Mouse (Mus musculus) liver (tissue): ENCODE measurements around the gene Fggy.

Source experiments
- DNase-seq: peaks from one replicate; pipeline ENCODE4 v3.0.0-alpha.2; 2020; ENCODE audit warnings: mixed read lengths

Gene Fggy

DNA sequence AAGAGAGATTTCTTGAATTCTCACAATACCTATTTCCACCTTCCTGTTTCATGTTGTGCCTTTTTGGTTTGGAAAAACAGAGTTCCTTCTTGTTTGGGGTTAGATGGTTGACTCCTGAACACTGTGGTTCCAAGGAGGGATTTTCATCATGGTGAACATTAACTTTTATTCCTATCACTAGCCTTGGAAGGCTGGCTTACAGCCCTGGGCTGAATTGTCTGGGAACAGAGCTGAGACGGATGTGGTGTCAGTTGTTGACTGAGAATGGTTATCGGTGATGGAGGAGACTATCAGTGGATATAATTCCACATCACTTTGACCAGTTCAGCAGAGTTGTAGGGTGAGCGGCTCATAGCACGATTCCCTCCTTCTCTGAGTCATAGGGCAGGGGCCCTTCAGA is 178.7 kb downstream of the Fggy start:
- DNase-seq = no peak

DNA sequence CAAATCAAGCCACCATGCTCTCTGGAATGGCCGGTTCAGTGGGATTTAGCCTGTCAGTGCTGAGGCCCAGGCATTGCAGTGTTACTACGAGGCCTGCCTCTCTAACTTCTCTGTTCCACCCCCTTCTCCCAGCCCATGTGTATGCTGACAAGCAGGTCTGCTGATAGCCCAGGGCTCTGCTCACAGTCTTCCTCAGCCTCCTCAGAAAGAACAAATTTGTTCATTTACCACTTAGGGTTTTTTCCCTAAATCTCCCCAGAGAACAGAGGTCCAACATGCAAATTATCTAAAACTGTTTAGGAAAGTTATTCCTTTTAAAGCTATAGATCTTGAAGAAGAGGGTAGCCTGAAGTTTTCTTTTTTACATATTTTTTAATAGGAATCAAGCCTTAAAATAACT is 179.4 kb downstream of the Fggy start:
- DNase-seq = no peak

- no peak for DNase-seq
These were observed 180.9 kb downstream of the Fggy start for GRCm38 (mm10) chr4:95738179-95738578.

DNA sequence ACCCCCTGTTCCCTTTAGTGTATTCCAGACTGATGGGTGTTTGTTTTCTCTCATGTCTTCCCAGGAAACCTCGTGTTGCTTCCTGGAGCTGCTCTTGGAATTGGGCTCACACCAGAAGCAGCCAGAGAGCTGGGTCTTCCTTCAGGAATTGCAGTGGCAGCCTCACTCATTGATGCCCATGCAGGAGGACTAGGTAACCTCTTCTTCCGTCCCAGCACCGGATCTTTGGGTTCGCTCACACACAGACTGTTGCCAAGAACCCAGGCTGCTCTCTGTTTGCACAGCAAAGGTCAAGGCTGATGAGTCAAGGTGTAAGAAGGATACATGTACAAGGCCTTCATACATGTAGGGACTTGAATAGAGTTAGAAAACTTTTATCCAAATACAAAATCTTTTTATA is 181.4 kb downstream of the Fggy start:
- DNase-seq = no peak

DNA sequence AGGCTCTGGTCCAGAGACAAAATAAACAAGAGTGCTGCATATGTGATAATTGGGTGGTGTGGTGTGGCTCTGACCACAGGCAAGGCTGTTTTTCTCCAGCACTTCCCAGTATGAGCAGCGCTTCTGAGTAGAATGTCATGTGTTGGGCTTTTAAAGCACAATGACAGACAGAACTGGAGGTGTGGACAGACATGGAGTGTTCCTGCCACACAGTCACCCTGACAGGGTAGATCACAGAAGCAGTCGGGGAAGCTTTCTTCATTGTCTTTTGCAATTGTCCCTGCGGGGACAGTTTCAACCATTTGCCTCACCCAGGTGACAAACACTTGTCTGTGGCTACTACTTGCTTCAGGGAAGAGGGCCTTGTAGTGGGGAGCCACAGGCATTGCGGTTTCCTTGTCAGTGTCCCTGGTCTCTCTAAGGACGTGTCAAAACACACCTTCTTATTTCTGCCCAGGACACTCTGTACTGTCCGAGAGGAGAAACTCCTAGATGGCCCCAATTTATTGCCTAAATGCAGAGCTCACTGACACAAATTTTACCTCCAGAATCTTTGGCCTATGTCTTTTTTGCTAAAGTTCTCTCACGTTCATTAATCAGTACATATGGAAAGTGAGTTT is 183.9 kb downstream of the Fggy start:
- DNase-seq = no peak

DNA sequence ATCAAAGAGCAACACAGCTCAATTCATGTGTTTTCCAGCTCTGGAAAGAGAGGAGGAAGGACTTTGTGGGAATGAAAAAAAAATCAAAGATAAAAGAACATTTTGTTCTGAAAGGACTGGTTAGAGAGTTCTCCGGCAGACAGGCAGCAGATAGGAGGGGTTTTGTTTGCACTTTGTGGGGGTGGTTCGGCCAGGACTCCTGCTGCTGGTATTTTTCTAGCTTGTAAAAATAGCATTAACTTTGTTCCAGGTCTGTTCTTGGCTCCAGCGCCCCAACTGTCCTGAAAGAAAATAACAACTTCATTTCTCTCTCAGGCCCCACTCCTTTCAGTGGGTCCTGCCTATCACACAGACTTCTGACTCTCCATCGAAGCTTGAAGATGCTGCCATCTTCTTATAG is 185.7 kb downstream of the Fggy start:
- DNase-seq = peak; percentile 28

DNA sequence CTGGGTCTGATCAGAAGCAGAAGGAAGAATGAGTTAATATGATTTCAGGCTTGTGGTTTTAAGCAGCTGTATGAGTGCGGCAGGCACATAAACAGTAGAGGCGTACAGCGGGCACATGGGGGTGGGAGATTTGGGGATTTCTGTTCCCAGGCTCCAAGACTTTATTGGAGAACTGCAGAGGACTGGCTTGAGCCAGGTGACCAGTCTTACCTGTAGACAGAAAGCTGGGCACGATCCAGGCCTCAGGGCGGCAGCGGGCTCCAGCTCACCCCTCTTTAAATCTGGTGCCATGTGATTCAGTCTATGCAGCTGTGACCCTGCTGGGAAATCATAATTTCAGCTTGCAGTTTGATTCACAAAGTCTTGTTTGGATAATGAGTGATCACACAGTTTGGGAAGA is 189.6 kb downstream of the Fggy start:
- no peak for DNase-seq

DNA sequence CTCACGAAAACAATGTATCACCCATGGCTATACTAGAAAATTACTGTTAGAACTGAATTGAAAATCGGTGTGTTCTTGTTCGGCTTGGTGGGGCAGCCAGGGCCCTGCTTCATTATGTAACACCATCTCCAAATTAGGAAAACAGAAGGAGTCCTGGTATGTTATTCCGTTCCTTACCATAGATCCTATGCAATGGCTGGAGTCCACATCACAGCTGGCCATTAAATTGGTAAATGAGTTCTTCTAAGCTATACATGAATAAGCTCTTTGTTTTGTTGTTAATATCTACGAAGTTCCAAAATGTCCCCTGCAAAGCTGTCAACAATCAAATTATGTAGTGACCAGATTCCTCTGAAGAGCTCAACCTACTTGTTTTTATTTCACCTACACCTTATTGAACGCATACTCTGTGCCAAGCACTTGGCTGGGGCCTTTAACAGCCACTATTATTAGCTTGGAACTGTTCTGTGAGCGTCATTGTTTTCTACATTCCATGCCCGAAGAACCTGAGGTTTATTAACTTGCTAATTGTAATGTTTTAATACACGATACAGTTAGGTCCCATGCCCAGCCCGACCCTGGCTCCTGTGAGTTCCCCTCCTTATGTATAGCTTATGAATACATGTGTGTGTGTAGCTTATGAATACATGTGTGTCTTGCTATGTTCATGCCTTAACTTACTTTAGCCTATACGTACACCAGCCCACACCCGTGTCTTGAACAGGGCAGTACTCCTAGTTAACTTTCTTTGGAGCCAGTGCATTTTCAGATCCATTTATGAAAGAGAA is 190.3 kb downstream of the Fggy start:
- DNase-seq = no peak

GRCm38 (mm10) chr4:95750186-95750585 is 192.9 kb downstream of the Fggy start:
- no peak for DNase-seq

DNA sequence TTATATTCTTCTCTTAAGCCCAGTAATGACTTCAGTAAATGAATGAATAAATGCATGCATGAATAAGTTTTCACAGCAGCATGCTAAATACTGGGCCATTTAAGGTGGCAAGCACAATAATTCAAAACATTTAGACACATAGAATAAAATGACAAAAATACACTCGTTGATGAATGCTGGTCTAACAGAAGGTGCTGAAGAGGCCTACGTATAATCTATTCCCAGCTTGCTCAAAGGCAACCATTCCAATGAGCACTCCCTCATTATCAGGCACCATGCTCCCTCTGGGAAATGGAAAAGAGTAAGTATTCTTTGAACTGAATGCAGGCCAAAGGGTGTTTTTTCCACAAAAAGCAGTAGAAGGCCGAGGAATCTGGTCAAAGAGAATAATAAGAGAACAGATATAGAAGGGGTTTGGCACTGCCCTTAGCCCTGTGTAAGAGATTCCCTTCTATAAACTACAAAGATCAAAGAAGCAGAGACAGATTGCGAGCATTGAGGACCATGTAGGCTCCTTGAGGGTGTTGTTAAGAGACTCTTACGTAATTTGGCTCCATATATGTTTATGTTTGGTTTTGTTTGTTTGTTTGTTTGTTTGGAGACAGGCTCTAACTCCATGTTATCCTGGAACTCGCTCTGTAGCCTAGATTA is 195.4 kb downstream of the Fggy start:
- DNase-seq = no peak

DNA sequence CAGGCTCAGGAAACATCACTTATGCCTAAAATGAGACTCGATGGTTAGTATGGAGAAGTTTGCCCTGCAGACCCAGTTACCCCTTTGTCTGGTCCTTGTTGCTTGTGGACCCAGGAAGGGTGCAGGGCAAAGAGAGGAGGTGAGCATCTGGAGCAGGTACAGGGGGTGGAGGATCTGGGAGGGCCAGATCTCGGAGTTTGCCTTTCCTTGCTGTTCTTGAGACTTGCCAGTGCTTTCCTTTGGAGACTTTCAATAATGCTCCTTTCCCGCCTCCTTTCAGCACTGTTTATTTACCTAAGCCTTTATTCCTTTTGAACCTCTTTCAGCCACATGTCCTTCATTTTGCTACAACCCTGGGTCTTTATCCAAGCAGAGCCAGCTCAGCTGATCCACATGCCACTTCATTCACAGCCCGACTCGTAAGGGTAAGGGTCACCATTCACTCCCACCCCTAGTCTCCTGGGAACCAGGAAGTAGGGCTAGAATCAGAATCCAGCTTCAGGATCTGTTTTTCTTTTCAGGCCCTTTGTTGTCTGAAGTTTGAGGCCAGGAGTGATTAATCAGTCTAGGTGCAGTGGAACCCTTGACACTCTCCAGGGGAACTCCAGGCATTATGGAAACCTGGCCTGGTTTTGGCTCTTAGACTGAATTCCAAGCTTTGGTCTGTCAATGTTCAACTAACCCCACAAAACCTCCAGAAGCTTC is 201.9 kb downstream of the Fggy start:
- no peak for DNase-seq

DNA sequence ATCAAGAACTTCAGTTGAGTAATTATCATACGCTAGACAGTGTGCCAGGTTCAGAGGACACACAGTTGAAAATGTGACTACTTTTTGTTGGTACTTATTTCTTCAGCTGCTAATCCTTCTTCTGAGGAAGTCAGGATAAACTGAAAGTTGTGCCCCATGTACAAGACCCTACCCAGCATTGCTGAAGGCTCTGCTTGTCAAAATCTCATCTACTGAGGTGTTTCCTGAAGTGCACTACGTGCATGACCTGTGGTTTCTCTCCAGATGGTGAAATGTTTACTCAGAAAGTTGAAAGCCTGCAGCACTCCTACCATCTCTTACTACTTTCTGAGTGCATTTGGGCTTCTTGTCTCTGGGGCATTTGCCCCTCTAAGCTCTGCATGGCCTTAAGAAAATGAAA is 208.1 kb downstream of the Fggy start:
- no peak for DNase-seq

DNA sequence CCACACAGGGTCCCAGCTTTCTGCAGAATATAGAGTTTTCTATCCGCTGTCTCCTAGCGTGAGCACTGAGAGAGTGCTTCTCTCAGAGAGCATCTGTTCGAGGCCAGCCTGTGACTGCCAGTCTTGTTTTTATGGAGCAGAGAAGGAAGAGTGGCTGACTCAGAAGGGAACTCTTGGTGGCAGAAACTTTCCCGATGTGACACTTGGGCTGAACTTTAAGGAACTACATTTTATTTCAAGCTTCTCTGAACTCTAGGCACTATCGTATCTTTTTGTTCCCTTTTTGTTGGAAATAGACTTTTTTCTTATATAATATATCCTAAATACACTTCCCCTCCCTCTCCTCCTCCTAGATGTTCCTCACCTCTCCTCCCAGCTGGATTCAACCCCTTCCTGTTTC is 213.2 kb downstream of the Fggy start:
- DNase-seq = no peak

- no peak for DNase-seq
These were observed 214.2 kb downstream of the Fggy start for GRCm38 (mm10) chr4:95771542-95771941.

DNA sequence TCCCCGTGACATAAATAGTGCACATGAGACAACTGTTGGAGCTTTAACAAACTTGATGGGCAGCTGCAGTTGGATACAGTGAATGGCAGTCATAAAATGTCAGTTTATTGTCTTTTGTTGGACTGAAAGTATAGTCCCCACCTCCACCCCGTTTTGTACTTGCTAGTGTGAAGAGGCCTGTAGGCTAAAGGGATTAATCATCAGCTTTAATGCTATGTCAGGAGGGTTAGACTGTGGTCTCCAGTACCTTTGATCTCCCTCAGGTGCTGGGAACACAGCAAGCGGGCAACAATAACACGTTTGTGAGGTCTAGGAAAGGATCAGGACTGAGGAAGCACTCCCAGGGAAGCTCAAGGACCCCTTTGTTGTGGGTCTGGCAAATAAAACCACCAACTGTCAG is 214.6 kb downstream of the Fggy start:
- DNase-seq = no peak

DNA sequence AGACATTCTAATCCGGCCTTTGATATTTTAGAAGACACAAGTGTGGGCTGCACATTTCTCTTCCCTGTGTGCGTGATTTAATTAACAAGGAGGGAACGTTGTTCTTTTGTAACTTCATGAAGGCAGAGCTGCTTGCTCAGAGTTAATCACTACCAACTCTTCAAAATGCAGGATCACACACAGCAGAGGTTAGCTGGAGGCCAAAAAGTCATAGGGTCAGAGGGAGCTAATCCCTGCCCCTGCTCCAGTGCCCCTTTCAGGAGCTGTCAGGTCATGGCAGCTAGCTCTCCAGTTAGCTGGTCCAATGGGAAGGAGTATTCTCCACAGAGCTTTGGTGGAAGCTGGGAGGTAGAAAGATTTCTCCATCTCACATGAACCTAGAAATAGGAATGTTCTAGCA is 215.4 kb downstream of the Fggy start:
- DNase-seq = no peak

- no peak for DNase-seq
These were observed 218.3 kb downstream of the Fggy start for GRCm38 (mm10) chr4:95775574-95775973.

DNA sequence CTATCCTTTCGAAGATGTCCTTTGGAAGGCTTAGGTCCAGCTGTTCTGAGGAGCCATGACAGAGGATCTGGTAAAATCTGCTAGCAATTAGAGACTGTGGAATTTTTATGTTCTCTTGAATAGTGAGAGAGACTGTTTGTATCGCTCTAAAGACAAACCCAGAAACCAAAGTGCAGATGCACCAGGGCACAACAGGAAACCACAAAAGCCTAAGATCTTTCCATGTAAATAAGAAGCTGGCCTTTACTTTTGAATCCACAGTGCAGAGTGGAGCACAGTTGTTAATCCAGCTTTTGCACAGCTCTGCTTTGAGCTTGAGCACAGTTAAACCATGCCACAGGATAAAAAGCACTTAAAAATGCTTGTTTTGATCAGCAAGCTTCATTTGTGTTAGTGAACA is 220.5 kb downstream of the Fggy start:
- DNase-seq = no peak

GRCm38 (mm10) chr4:95778528-95778927 is 221.2 kb downstream of the Fggy start:
- DNase-seq = no peak

GRCm38 (mm10) chr4:95784146-95784895 is 227.0 kb downstream of the Fggy start:
- DNase-seq = no peak

DNA sequence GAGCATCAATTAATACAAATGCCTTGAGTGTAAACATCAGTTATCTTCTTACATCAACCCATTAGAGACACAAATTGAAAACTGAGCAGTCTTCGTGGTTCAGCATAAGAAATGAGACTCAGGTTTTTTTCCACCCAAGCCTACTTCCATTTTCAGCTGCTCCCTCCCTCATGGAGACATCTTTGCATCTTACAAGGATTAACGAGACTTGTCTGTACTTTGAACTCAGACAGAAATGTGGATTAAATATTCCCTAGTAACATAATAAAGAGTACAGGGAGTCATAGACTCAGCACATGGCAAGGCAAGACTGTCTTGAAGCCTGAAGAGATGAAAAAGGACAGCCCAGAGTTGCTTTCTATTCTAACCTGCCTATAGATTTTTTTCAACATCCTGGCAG is 230.3 kb downstream of the Fggy start:
- no peak for DNase-seq

DNA sequence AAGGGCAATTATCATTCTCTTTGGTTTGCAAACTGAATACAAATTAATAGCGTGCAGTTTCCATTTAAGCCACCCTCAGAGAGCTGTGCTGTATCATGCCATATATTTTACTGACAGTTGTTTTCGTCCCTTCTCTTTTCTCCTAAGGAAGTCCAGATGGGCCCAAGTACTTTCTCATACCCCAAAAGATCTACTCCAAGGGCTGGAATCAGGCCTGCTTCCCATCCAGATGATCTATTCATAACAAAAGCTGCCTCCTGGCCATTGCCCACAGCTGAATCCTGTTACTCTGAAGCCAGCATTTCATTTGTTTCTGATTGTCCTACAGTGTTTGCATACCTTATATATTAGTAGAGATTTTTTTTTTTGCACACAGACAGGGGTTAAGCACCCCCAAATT is 231.6 kb downstream of the Fggy start:
- DNase-seq = no peak

- DNase-seq = no peak
These were observed 234.7 kb downstream of the Fggy start for GRCm38 (mm10) chr4:95791913-95792475.
